Mouse (Mus musculus) Muller cell, postnatal 12 days (primary cell): Measurements from ENCODE around the gene Sfxn5.

Source experiments
- DNase-seq: peaks from one replicate; pipeline ENCODE4 v3.0.0-alpha.2; 2015; ENCODE audit errors: inconsistent ontology term

Sfxn5 gene

GRCm38 (mm10) chr6:85364439-85364838, 31.2 kb upstream of the Sfxn5 start:
- no peak for DNase-seq

GRCm38 (mm10) chr6:85363906-85364260, 30.7 kb upstream of the Sfxn5 start:
- no peak for DNase-seq

- no peak for DNase-seq
Observed at GRCm38 (mm10) chr6:85363231-85363905, 30.1 kb upstream of the Sfxn5 start.

- DNase-seq: no peak
Observed at GRCm38 (mm10) chr6:85362610-85363009, 29.4 kb upstream of the Sfxn5 start.

- DNase-seq: no peak
Observed at GRCm38 (mm10) chr6:85360311-85360710, 27.1 kb upstream of the Sfxn5 start.

- no peak for DNase-seq
Observed at GRCm38 (mm10) chr6:85358877-85359276, 25.7 kb upstream of the Sfxn5 start.

GRCm38 (mm10) chr6:85356682-85357465, 23.7 kb upstream of the Sfxn5 start:
- no peak for DNase-seq

- DNase-seq: no peak
Observed at GRCm38 (mm10) chr6:85355753-85356152, 22.5 kb upstream of the Sfxn5 start.

GRCm38 (mm10) chr6:85354709-85355108, 21.5 kb upstream of the Sfxn5 start:
- DNase-seq: no peak

- DNase-seq: no peak
Observed at GRCm38 (mm10) chr6:85353706-85354105, 20.5 kb upstream of the Sfxn5 start.

GRCm38 (mm10) chr6:85350157-85350556, 16.9 kb upstream of the Sfxn5 start:
- DNase-seq: no peak

GRCm38 (mm10) chr6:85349246-85349645, 16.0 kb upstream of the Sfxn5 start:
- peak; percentile 90 for DNase-seq

GRCm38 (mm10) chr6:85348133-85348532, 14.9 kb upstream of the Sfxn5 start:
- no peak for DNase-seq

GRCm38 (mm10) chr6:85346028-85346634, 12.9 kb upstream of the Sfxn5 start:
- peak; percentile 58 for DNase-seq

GRCm38 (mm10) chr6:85344929-85345328, 11.7 kb upstream of the Sfxn5 start:
- no peak for DNase-seq

GRCm38 (mm10) chr6:85343027-85343426, 9.8 kb upstream of the Sfxn5 start:
- DNase-seq: no peak

GRCm38 (mm10) chr6:85341814-85342501, 8.7 kb upstream of the Sfxn5 start:
- no peak for DNase-seq

GRCm38 (mm10) chr6:85340184-85340583, 7.0 kb upstream of the Sfxn5 start:
- DNase-seq: no peak

- no peak for DNase-seq
Observed at GRCm38 (mm10) chr6:85339273-85339901, 6.2 kb upstream of the Sfxn5 start.

GRCm38 (mm10) chr6:85336944-85337343, 3.7 kb upstream of the Sfxn5 start:
- DNase-seq: no peak

- no peak for DNase-seq
Observed at GRCm38 (mm10) chr6:85335352-85335751, 2.1 kb upstream of the Sfxn5 start.

- peak; percentile 54 for DNase-seq
Observed at GRCm38 (mm10) chr6:85334851-85335250, 1.6 kb upstream of the Sfxn5 start.
